Mouse (Mus musculus): ENCODE results near the gene Gatad2a. TPM values are rescaled to one million over a fixed set of nuclear protein-coding genes. Genes with fewer than 3 reads are reported as not detected.

Gatad2a gene
- polyA plus RNA-seq, 1 experiment from 2014 or later, result 78.8 TPM

DNA sequence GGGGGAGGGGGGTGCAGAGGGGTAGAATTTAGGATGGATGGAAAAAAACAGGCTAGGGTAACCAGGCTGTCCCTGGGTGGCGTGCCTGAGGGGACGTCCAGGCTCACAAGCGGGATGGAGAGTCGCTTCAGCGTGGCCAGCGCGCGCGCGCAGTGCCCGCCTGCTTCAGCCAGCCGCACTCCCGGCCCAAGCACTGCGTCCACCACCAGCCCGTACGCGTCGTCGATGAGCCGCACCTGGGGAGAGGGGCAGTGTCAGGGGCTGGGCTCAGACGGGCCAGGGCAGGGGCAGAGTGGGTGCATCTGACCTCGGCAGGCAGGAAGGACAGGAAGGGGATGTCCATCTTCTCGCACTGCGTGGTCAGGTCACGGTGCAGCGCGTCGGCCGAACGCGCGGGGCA is 107.3 kb downstream of the Gatad2a start:
- peaks cover 68% of the 10 kb centered on the region for H3K27me3 ChIP-seq (ENCODE audit: control insufficient read depth, insufficient read depth, low read length)
- H3K4me2 ChIP-seq (ENCODE audit: low read depth, low read length), result 0 out of 2 replicates have a peak overlapping the region, but pooled peaks have one; percentile 8
- no peak overlapping the region for H3K9ac ChIP-seq (replicated peaks; ENCODE audit: low read length)
- H3K4me1 ChIP-seq (ENCODE audit: control insufficient read depth, insufficient read depth, low read length), result peaks cover 8% of the 10 kb centered on the region; the same call in 1 of the 2 replicates
- no peak overlapping the region for H3K27ac ChIP-seq (replicated peaks; ENCODE audit: low read depth, low read length)
- H3K4me3 ChIP-seq (ENCODE audit: low read depth, low read length), result 0 out of 2 replicates have a peak overlapping the region, but pooled peaks have one; percentile 5
- 0 out of 2 replicates have a peak, but pooled peaks have one; percentile 32 for ATAC-seq (replicated peaks; ENCODE audit: insufficient number of reproducible peaks, low FRiP score, low TSS enrichment, low read depth)
- no peak for DNase-seq (ENCODE audit: low spot score)
- H3K36me3 ChIP-seq (replicated peaks; ENCODE audit: control insufficient read depth, insufficient read depth, low read depth, low read length), result no peaks in the 10 kb centered on the region
- 4% methylated on average over 32 of the region's 32 CpGs for WGBS
- H3K9me3 ChIP-seq (replicated peaks; ENCODE audit: control insufficient read depth, low read length), result no peaks in the 10 kb centered on the region

DNA sequence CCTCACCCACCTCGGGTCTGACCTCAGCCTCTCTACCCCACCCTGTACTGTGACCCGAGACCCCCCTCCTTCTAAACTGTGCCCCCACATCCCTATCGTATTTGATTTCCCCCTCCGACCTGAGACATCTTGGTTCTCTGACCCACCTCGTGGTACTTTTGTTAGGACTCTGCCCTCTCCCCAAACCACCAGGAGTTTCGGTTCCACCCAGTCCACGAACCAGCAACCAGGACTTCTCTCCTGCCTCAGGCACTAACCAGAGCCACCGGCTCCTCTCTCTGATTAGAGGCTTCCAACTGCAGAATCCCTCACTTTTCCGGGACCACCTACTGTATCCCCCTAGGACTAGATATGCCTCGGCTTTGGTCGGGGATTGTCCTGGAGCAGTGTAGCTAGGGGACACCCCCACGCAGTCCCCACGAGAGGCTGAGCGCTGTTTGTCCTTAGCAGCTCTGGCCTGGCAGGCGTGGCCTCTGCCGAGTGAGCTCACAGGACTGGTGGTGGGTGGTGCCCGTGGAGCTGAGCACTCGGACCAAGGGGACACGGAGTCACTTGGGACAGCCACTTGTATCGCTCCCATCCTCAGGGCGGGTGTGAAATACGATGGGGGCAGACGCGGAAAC is 107.8 kb downstream of the Gatad2a start:
- ATAC-seq (replicated peaks; ENCODE audit: insufficient number of reproducible peaks, low FRiP score, low TSS enrichment, low read depth) (no peak), DNase-seq (ENCODE audit: low spot score) (no peak)
- Histone ChIP-seq H3K27ac (replicated peaks; ENCODE audit: low read depth, low read length) (no peak overlapping the region), H3K27me3 (ENCODE audit: control insufficient read depth, insufficient read depth, low read length) (peaks cover 73% of the 10 kb centered on the region), H3K4me3 (ENCODE audit: low read depth, low read length) (peak overlapping the region; percentile 14), H3K9ac (replicated peaks; ENCODE audit: low read length) (no peak overlapping the region; the same call in 1 of the 2 replicates), H3K4me2 (ENCODE audit: low read depth, low read length) (peak overlapping the region; percentile 2; the same call in 1 of the 2 replicates), H3K36me3 (replicated peaks; ENCODE audit: control insufficient read depth, insufficient read depth, low read depth, low read length) (no peaks in the 10 kb centered on the region), H3K4me1 (ENCODE audit: control insufficient read depth, insufficient read depth, low read length) (peaks cover 8% of the 10 kb centered on the region; the same call in 1 of the 2 replicates), H3K9me3 (replicated peaks; ENCODE audit: control insufficient read depth, low read length) (no peaks in the 10 kb centered on the region)
- WGBS, result 4% methylated on average over 24 of the region's 24 CpGs

DNA sequence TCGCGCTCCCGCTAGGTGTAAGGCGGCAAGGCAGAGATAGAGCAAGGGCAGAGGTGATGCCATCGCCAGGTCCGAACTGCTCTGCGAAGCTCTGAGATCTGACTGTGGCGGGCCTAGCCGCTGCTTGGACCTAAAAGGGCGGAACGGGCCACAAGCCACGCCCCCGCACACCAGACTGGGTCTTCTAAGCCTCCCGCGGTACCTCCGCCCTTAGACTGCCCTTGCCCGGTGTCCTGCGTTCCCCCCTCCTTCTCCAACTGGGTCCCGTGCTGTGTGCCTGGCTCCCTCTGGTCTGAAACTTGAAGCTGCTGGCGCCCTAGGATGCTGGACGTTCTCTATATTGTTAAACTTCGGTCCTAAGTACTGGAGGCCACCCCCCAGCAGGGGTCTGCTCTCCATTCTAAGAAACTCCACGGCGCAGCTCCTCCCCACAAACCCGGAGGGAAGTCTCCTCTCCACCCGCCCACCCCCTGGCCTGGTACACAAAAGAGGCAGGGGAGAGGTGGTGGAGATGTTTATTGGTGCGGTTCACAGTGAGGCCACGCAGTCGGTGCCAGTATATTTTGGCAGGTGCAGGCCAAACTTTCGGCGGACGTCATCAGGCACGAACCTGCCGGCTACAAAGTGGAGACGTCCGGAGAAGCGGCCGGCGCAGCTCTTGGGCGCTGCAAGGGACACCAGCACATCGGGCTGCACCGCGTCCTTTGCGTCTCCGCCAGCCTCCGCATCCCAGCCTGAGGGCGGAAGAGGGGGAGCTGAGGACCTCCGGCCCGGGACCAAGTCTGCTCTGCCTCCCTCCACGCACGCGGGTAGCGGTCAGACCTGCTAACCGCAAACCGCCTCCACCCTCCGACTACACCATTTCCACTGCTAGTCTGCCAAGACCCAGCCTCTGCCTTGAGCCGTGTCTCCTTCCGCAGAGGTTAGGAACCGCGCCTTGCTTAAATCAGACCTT is 108.6 kb downstream of the Gatad2a start, which contains the start of gene Cilp2:
Gene Cilp2, minus strand, starts transcription at position 399 of the 955 bp plus-strand sequence.
- Histone ChIP-seq H3K27ac (replicated peaks; ENCODE audit: low read depth, low read length) (no peak within 1 kb of the TSS), H3K9me3 (replicated peaks; ENCODE audit: control insufficient read depth, low read length) (no peaks in the 10 kb centered on the region), H3K9ac (replicated peaks; ENCODE audit: low read length) (no peak within 1 kb of the TSS; the same call in 1 of the 2 replicates), H3K4me2 (ENCODE audit: low read depth, low read length) (peak within 1 kb of the TSS; percentile 27), H3K27me3 (ENCODE audit: control insufficient read depth, insufficient read depth, low read length) (peaks cover 81% of the 10 kb centered on the region), H3K4me3 (ENCODE audit: low read depth, low read length) (peak within 1 kb of the TSS; percentile 14), H3K4me1 (ENCODE audit: control insufficient read depth, insufficient read depth, low read length) (peaks cover 8% of the 10 kb centered on the region; the same call in 1 of the 2 replicates), H3K36me3 (replicated peaks; ENCODE audit: control insufficient read depth, insufficient read depth, low read depth, low read length) (no peaks in the 10 kb centered on the region)
- WGBS, result 1% methylated on average over 59 of the region's 60 CpGs
- ATAC-seq (replicated peaks; ENCODE audit: insufficient number of reproducible peaks, low FRiP score, low TSS enrichment, low read depth) (peak; percentile 15; the same call in 1 of the 2 replicates), DNase-seq (ENCODE audit: low spot score) (no peak)

DNA sequence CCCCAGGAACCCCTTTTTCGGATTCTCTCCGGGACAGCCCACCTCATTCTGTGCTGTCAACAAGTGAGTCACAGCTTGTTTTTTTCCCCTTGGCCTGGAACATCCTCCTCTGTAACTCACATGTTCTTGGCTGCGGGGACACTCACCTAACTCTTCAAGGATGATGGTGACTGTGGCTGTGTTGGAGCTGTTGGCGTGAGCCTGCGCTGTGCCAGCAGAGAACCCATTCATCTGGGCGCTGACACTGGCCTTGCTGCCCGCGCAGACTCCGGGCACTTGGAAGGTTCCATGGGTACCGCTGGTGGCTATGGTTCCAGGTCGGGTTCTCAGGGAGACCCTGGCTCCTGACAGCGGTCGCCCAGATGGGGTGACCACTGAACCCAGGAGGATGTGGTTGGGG is 112.0 kb downstream of the Gatad2a start:
- H3K36me3 ChIP-seq (replicated peaks; ENCODE audit: control insufficient read depth, insufficient read depth, low read depth, low read length), result no peaks in the 10 kb centered on the region
- no peak overlapping the region for H3K27ac ChIP-seq (replicated peaks; ENCODE audit: low read depth, low read length)
- no peak overlapping the region for H3K4me3 ChIP-seq (ENCODE audit: low read depth, low read length)
- peaks cover 98% of the 10 kb centered on the region for H3K27me3 ChIP-seq (ENCODE audit: control insufficient read depth, insufficient read depth, low read length)
- no peak overlapping the region for H3K4me2 ChIP-seq (ENCODE audit: low read depth, low read length)
- 55% methylated on average over 13 of the region's 13 CpGs for WGBS
- H3K4me1 ChIP-seq (ENCODE audit: control insufficient read depth, insufficient read depth, low read length), result peaks cover 5% of the 10 kb centered on the region; the same call in 1 of the 2 replicates
- ATAC-seq (replicated peaks; ENCODE audit: insufficient number of reproducible peaks, low FRiP score, low TSS enrichment, low read depth) (no peak), DNase-seq (ENCODE audit: low spot score) (no peak)
- H3K9me3 ChIP-seq (replicated peaks; ENCODE audit: control insufficient read depth, low read length), result no peaks in the 10 kb centered on the region
- H3K9ac ChIP-seq (replicated peaks; ENCODE audit: low read length), result no peak overlapping the region

DNA sequence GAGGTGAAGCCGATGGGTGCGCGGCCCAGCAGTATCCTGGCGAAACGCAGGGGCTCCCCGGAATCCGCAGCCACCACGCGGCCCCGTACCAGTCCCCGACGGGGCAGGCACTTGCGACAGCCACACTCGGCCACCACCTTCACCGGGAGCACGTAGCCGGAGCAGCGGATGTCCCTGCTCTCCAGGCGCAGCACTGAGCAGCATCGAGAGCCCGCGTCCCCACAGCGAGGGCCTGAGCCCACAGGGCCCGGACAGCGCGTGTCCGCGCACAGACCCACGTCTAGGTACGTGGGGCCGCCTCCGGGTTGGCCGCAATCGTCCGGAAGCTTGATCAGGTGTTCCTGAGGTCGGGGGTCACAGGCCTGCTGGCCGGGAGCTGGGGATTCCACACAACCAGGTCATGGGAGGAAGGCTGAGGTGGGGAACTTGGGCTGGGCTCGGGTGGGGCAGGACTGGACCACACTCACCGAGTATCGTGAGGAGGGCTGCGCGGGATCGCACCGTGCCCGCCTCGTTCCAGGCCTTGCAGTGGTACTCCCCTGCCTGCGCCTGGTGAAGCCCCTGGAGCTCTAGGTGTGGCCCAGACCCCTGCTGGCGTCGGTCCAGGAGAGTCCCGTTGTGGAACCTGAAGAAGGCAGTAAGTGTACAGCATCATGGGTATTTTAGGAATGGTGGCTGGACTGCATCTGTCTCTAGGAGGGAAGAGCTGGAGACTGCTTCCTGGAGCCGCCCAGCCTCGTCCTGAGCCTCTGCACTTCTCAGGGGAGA is 113.2 kb downstream of the Gatad2a start:
- 13% methylated on average over 52 of the region's 52 CpGs for WGBS

DNA sequence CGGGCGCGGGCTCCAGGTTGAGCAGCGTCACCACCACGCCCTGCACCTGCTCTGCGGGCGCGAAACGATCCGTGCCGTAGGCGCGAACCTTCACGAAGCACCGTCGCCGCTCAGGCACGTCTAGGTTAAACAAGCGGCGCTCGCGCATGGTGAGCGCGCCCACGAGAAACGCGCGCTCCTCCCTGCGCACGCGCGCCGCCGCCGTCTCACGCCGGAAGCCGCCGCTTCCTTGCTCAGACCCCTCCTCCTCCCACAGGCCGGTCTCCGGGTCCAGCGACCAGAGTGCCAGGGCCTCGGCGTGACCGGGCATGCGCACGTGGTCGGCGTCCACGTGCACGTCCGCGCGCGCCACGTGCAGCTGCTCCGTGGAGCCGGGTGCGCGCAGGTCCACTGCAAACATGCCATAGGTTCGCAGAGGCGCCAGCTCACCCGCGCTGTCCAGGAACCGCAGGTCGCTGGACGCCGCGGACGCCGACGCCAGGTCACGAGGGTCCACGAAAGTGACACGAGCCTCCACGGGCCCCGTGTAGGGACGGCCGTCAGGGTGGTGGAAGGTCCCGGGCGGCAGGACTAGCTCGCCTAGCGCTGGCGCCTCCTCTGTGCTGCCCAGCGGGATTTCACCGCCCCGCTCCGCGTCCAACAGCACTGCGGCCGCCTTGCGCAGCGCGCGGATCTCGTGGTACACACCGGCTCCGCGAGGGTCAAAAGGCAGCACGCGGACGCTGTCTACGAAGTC is 114.0 kb downstream of the Gatad2a start:
- Histone ChIP-seq H3K9ac (replicated peaks; ENCODE audit: low read length) (peak overlapping the region; percentile 28), H3K27ac (replicated peaks; ENCODE audit: low read depth, low read length) (no peak overlapping the region), H3K9me3 (replicated peaks; ENCODE audit: control insufficient read depth, low read length) (no peaks in the 10 kb centered on the region), H3K4me1 (ENCODE audit: control insufficient read depth, insufficient read depth, low read length) (no peaks in the 10 kb centered on the region; the same call in 1 of the 2 replicates), H3K4me3 (ENCODE audit: low read depth, low read length) (peak overlapping the region; percentile 33), H3K27me3 (ENCODE audit: control insufficient read depth, insufficient read depth, low read length) (peaks cover 81% of the 10 kb centered on the region), H3K36me3 (replicated peaks; ENCODE audit: control insufficient read depth, insufficient read depth, low read depth, low read length) (no peaks in the 10 kb centered on the region), H3K4me2 (ENCODE audit: low read depth, low read length) (peak overlapping the region; percentile 56)
- DNase-seq (ENCODE audit: low spot score), result peak; percentile 63
- 7% methylated on average over 103 of the region's 103 CpGs for WGBS
- ATAC-seq (replicated peaks; ENCODE audit: insufficient number of reproducible peaks, low FRiP score, low TSS enrichment, low read depth), result no peak

More for the DNA sequence above, 113.2 kb downstream of the Gatad2a start:
- no peaks in the 10 kb centered on the region for H3K9me3 ChIP-seq (replicated peaks; ENCODE audit: control insufficient read depth, low read length)
- ATAC-seq (replicated peaks; ENCODE audit: insufficient number of reproducible peaks, low FRiP score, low TSS enrichment, low read depth) (no peak), DNase-seq (ENCODE audit: low spot score) (no peak)
- no peak overlapping the region for H3K27ac ChIP-seq (replicated peaks; ENCODE audit: low read depth, low read length)
- no peak overlapping the region for H3K9ac ChIP-seq (replicated peaks; ENCODE audit: low read length)
- peaks cover 4% of the 10 kb centered on the region; the same call in 1 of the 2 replicates for H3K4me1 ChIP-seq (ENCODE audit: control insufficient read depth, insufficient read depth, low read length)
- H3K4me3 ChIP-seq (ENCODE audit: low read depth, low read length), result no peak overlapping the region
- H3K27me3 ChIP-seq (ENCODE audit: control insufficient read depth, insufficient read depth, low read length), result peaks cover 89% of the 10 kb centered on the region
- peak overlapping the region; percentile 56; the same call in 1 of the 2 replicates for H3K4me2 ChIP-seq (ENCODE audit: low read depth, low read length)
- H3K36me3 ChIP-seq (replicated peaks; ENCODE audit: control insufficient read depth, insufficient read depth, low read depth, low read length), result no peaks in the 10 kb centered on the region

All from embryonic facial prominence, embryonic 11.5 days (tissue).